Mouse (Mus musculus): ENCODE data around the gene Cox7a1. TPM values are rescaled to one million over a fixed set of nuclear protein-coding genes. Genes with fewer than 3 reads are reported as not detected.
"Not testable (repeated sequence)": the region's sequence is repeated elsewhere in the genome, so short reads cannot be mapped to it uniquely, and the experiment has no call there.

Gene Cox7a1
- polyA plus RNA-seq, 1 experiment = 14.3 TPM

DNA sequence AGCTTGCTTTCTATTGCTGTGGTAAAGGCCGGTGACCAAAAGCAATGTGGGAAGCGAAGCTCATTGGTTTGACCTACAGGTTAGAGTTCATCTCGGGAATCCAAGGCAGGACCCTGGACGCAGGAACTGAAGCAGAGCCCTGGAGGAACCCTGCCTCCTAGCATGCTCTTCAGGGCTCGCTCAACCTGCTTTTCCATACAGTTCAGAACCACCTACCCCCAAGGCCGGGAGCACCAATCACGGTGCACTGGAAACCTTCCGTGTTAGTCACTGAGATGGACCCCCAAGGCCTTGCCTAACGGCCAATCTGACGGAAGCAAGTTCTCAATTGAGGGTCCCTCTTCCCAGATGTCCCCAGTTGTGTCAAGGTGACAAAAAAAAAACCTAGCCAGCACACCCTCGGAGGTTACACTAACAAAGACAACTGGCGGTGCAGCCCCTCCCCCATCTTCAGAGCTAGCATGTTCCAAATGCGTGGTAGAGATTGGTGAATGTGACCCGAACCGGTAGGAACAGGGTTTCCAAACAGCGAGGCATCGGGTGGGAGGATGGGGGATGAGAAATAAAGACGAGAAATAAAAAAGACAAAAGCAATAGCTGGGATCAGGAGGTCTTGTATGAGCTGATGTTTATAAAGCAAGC is 15.7 kb downstream of the Cox7a1 start:
- H3K4me1 ChIP-seq (ENCODE audit: control insufficient read depth, insufficient read depth, low read length) = peaks cover 17% of the 10 kb centered on the region
- TF ChIP-seq POLR2A (IDR thresholded peaks at IDR 0.05; ENCODE audit: borderline replicate concordance, low read depth, low read length) (no peak), CTCF (IDR thresholded peaks at IDR 0.05; ENCODE audit: low read depth, low read length) (no peak)
- H3K27ac ChIP-seq (ENCODE audit: insufficient read depth, low read depth, low read length) = no peak overlapping the region
- H3K4me3 ChIP-seq (ENCODE audit: insufficient read depth, low read length) = no peak overlapping the region

DNA sequence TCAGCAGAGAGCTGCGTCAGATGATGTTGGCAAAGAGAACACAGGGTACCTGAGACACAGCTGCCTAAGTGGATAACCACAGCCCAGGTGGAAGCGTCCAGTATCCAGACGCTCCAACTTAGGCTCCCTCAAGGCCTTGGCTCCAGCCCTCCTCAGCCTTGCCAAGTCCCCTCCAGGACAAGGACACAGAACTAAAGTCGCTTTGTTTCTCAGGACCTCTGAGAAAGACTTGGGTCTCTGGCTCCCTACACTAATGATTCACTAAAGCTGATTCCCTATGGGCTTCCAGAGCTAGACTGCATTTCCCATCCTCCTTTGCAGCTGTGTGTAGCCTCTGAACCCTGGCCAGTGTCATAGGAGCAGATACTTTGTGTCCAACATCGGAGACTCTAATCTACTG is 16.3 kb downstream of the Cox7a1 start:
- TF ChIP-seq CTCF (IDR thresholded peaks at IDR 0.05; ENCODE audit: low read depth, low read length) (no peak), POLR2A (IDR thresholded peaks at IDR 0.05; ENCODE audit: borderline replicate concordance, low read depth, low read length) (no peak)
- Histone ChIP-seq H3K27ac (ENCODE audit: insufficient read depth, low read depth, low read length) (no peak overlapping the region), H3K4me3 (ENCODE audit: insufficient read depth, low read length) (no peak overlapping the region), H3K4me1 (ENCODE audit: control insufficient read depth, insufficient read depth, low read length) (peaks cover 16% of the 10 kb centered on the region)

DNA sequence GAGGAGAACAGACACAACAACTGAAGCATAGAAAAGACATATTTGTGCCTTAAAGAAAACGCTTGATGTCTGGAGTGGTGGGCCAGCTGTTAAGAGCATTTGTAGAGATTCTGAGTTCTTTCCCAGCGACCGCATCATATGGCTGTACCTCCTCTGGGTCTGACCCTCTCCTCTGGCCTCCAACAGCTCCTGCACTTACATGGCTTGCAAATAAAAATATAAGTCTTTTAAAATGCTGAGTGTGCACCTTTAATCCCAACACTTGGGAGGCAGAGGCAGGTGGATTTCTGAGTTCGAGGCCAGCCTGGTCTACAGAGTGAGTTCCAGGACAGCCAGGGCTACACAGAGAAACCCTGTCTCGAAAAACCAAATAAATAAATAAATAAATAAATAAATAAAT is 16.7 kb downstream of the Cox7a1 start:
- not testable (repeated sequence) for H3K27ac ChIP-seq (ENCODE audit: insufficient read depth, low read depth, low read length); H3K4me3 ChIP-seq (ENCODE audit: insufficient read depth, low read length)
- peaks cover 11% of the 10 kb centered on the region for H3K4me1 ChIP-seq (ENCODE audit: control insufficient read depth, insufficient read depth, low read length)

DNA sequence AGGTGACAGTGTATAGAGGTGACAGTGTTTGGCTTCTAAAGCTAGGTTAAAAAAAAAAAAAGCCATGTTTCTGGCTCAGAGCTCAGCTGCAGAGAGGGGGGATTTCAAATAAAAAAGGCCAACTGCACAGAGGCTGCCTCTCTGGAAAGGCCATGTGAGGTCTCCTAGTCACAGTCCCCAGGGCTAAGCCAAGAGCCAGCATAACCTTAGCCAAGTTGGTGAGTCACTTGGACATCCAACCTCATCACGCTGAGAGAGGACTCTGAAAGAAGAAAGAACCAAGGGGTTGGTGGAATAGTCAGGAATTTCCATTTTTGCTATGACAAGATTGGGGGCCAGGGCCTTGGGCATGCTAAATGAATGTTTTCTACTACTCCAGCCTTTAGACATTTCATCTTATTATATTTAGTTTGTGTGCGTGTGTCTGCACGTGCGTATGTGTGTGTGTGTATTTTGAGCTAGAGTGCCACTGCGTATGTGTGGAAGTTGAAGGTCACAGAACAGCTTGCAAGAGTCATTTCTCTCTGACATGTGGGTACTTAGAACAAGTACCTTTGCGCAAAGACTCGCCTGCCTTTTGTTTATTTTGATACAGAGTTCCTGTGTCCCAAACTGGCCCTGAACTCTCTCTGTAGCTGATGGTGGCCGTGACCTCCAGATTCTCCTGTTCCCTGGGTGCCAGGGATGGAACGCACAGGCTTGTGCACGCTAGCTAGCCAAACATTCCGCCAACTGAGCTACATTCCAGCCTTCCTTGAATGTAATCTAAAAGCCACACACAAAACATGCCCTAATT is 19.1 kb downstream of the Cox7a1 start:
- Histone ChIP-seq H3K4me3 (ENCODE audit: insufficient read depth, low read length) (no peak overlapping the region), H3K27ac (ENCODE audit: insufficient read depth, low read depth, low read length) (no peak overlapping the region), H3K4me1 (ENCODE audit: control insufficient read depth, insufficient read depth, low read length) (no peaks in the 10 kb centered on the region; the same call in 1 of the 2 replicates)
- TF ChIP-seq POLR2A (IDR thresholded peaks at IDR 0.05; ENCODE audit: borderline replicate concordance, low read depth, low read length) = no peak

DNA sequence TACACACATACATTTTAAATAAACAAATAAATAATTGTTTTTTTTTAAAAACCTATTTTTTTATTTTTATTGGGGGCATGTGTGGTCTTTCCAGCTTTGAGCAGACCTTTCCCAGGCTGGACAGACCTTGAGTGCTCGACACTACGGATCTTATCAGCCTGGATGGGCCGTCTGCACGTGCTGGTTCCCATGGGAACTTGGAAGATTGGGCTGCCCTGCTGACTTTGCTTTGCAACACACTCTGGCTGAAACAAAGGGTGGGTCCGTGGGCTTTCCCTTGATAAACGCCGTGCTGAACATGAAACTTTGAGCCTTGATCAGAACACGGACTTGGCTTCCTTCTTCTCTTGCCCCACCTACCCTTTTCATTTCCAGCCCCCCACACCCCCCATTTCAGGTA is 20.4 kb downstream of the Cox7a1 start:
- H3K4me3 ChIP-seq (ENCODE audit: insufficient read depth, low read length) = no peak overlapping the region

DNA sequence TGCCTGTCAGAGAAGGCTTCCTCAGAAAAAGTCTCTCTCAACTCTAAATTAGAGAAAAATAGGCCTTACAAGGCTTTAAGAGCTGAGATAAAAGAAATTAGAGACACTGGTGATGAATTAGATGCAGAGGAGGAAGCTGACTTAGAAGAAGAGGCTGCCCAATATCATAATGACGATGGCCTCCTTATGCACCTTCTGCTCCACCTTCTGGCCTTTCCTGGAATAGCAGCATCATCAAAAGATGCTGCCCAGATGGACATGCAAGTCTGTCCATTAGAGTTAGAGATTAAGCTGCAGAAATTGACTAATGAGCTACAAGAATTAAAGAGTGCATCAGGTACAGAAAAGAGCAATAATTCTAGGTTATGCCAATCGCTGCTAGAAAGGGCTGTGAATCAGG is 21.4 kb downstream of the Cox7a1 start:
- TF ChIP-seq POLR2A (IDR thresholded peaks at IDR 0.05; ENCODE audit: borderline replicate concordance, low read depth, low read length) (no peak), CTCF (IDR thresholded peaks at IDR 0.05; ENCODE audit: low read depth, low read length) (no peak)
- Histone ChIP-seq H3K4me1 (ENCODE audit: control insufficient read depth, insufficient read depth, low read length) (no peaks in the 10 kb centered on the region), H3K27ac (ENCODE audit: insufficient read depth, low read depth, low read length) (no peak overlapping the region), H3K4me3 (ENCODE audit: insufficient read depth, low read length) (no peak overlapping the region)

More for the DNA sequence above, 20.4 kb downstream of the Cox7a1 start:
- Histone ChIP-seq H3K27ac (ENCODE audit: insufficient read depth, low read depth, low read length) (no peak overlapping the region), H3K4me1 (ENCODE audit: control insufficient read depth, insufficient read depth, low read length) (no peaks in the 10 kb centered on the region)
- TF ChIP-seq CTCF (IDR thresholded peaks at IDR 0.05; ENCODE audit: low read depth, low read length) (no peak), POLR2A (IDR thresholded peaks at IDR 0.05; ENCODE audit: borderline replicate concordance, low read depth, low read length) (no peak)

DNA sequence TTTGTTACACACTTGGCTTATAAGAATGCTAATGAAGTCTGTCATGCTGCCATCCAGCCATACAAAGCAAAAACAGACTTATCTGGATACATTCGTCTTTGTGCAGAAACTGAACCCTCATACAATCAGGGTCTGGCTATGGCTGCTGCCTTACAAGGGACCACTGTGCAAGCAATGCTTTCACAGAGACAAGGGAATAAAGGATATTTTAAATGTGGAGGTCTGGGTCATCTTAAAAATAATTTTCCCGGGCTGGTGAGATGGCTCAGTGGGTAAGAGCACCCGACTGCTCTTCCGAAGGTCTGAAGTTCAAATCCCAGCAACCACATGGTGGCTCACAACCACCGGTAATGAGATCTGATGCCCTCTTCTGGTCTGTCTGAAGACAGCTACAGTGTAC is 22.4 kb downstream of the Cox7a1 start:
- H3K27ac ChIP-seq (ENCODE audit: insufficient read depth, low read depth, low read length); H3K4me3 ChIP-seq (ENCODE audit: insufficient read depth, low read length); H3K4me1 ChIP-seq (ENCODE audit: control insufficient read depth, insufficient read depth, low read length): not testable (repeated sequence)

DNA sequence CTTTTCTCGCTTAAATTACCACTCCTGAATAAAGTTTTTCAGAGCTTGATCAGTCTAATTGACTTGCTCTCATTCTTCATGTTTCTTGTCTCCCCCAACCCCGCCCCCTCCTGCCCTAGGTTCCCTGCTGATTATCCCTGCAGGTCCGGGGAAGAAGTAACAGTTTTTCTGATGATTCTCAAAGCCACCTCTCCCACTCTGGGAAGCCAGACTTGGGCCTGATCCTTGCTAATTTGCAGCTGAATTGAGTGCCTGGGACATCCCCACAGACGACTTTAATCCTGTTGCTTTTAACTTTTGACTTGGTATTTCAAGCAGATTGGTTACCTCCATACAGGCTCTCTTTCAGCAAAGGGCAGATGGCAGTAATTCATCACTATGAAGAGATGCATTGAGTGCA is 27.1 kb downstream of the Cox7a1 start:
- Histone ChIP-seq H3K4me1 (ENCODE audit: control insufficient read depth, insufficient read depth, low read length) (no peaks in the 10 kb centered on the region), H3K27ac (ENCODE audit: insufficient read depth, low read depth, low read length) (no peak overlapping the region), H3K4me3 (ENCODE audit: insufficient read depth, low read length) (no peak overlapping the region)
- TF ChIP-seq POLR2A (IDR thresholded peaks at IDR 0.05; ENCODE audit: borderline replicate concordance, low read depth, low read length) (no peak), CTCF (IDR thresholded peaks at IDR 0.05; ENCODE audit: low read depth, low read length) (no peak)

DNA sequence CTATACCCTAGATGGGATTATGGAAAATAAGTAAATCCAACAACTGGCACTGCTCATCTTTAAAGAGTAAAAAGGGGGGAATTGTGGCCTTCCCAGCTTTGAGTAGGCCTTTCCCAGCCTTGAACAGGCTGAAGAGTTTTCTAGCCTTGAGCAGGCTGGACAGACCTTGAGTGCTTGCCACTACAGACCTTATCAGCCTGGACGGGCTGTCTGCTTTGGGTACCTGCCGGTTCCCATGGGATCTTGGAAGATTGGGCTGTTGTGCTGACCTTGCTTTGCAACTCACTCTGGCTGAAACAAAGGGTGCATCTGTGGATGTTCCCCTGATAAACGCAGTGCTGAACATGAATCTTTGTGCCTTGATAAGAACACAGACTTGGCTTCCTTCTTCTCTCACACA is 29.9 kb downstream of the Cox7a1 start:
- peaks cover 3% of the 10 kb centered on the region for H3K4me1 ChIP-seq (ENCODE audit: control insufficient read depth, insufficient read depth, low read length)
- TF ChIP-seq CTCF (IDR thresholded peaks at IDR 0.05; ENCODE audit: low read depth, low read length) = no peak
- TF ChIP-seq POLR2A (IDR thresholded peaks at IDR 0.05; ENCODE audit: borderline replicate concordance, low read depth, low read length) = no peak
- no peak overlapping the region for H3K4me3 ChIP-seq (ENCODE audit: insufficient read depth, low read length)
- H3K27ac ChIP-seq (ENCODE audit: insufficient read depth, low read depth, low read length) = no peak overlapping the region

DNA sequence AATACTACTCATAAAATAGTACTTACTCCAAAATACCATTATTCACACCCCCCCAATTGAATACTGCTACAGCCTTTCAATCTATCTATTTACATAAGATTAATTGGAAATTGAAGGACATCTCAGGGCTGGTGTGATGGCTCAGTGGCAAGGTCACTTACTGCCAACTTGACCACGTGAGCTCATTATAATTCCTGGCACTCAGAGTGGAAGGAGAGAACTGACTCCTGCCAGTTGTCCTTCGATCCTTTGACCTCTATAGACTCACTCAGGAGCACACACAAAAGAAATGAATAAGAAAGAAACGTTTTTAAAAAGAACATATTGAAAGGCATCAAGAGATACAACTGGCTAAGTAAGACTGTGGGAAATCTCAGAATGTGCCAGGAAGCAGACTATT is 31.9 kb downstream of the Cox7a1 start:
- TF ChIP-seq CTCF (IDR thresholded peaks at IDR 0.05; ENCODE audit: low read depth, low read length) (no peak), POLR2A (IDR thresholded peaks at IDR 0.05; ENCODE audit: borderline replicate concordance, low read depth, low read length) (no peak)
- H3K27ac ChIP-seq (ENCODE audit: insufficient read depth, low read depth, low read length) = no peak overlapping the region
- peaks cover 13% of the 10 kb centered on the region for H3K4me1 ChIP-seq (ENCODE audit: control insufficient read depth, insufficient read depth, low read length)
- H3K4me3 ChIP-seq (ENCODE audit: insufficient read depth, low read length) = no peak overlapping the region
